Mouse (Mus musculus) T-cell, adult 2 months (primary cell): ENCODE data around the gene Hnrnpc.

ENCODE experiments used
- DNase-seq: peaks from one replicate; pipeline ENCODE4 v3.0.0; 2022; ENCODE audit warnings: low spot score

Gene Hnrnpc

GRCm38 (mm10) chr14:52103856-52104676 lies at the start of gene Hnrnpc:
Hnrnpc (minus strand) TSS chr14:52104028.
- peak; percentile 100 for DNase-seq

DNA sequence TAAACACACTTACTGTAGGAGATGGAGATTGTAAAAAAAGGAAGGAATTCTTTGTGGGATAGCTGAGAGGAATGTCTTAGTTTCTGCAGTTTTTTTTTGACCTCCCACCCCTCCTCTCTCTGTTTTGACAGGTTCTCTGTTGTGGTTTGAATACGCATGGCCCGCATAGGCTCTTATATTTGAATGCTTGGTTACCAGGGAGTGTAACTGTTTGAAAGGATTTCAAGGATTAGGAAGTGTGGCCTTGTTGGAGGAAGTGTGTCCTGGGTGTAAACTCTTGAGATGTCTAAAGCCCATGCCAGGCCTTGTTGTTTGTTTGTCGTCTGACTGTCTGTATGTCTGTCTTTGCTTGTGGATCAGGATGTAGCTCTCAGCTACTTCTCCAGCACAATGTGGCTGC lies 48.8 kb upstream of the Hnrnpc start:
- no peak for DNase-seq

DNA sequence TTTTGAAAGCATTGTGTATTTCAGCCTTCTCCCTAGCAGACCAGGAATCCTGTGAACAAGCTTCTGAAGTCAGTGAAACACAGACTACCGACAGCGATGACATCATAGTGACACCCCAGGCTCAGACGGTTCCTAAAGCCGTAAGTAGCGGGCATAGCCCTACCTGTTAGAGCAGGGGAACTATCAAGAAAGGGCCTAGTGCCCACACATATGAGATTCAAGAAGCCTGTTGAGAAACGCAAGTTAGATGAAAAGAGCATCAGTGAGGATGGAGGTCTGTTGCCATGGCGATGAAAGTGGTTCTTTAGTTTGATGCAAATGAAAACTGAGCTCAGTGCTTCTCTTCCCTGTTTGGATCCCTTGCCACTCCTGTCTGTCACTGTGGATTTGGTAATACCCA lies 48.4 kb upstream of the Hnrnpc start:
- no peak for DNase-seq

GRCm38 (mm10) chr14:52149888-52150287 lies 46.1 kb upstream of the Hnrnpc start:
- no peak for DNase-seq

DNA sequence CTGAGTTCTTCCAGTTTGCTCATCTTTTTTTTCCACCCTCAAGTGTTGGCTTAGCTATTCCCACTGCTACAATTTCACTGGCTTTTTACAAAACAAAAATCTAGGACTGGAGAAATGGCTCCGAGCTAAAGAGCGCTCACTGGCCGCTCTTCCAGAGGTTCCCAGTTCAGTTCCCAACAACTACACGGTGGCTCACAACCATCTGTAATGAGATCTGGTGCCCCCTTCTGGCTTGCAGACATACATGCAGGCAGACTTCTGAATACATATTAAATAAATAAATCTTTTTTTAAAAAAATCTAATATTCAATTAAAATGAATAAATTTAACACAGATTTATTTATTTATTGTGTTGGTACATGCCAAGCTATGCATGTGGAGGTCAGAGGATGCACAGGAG lies 42.7 kb upstream of the Hnrnpc start:
- peak; percentile 27 for DNase-seq

DNA sequence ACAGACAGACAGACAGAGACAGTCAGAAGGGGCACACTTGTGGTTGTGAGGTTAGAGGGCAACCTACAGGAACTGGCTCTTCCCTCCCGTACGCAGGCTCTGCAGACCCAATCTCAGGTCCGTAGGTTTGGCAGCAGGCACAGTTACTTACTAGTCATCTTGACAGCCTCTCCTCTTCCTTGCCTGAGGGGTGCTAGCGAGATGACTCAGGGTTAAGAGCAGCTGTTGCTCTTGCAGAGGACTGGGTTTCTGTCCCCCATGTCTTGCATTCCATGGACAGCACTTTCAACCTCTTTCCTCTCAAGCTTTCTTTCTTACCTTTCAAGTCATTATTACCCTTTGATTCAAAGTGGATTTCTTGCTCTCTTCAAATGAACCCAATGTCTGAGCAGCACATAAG lies 40.3 kb upstream of the Hnrnpc start:
- DNase-seq: peak; percentile 8

DNA sequence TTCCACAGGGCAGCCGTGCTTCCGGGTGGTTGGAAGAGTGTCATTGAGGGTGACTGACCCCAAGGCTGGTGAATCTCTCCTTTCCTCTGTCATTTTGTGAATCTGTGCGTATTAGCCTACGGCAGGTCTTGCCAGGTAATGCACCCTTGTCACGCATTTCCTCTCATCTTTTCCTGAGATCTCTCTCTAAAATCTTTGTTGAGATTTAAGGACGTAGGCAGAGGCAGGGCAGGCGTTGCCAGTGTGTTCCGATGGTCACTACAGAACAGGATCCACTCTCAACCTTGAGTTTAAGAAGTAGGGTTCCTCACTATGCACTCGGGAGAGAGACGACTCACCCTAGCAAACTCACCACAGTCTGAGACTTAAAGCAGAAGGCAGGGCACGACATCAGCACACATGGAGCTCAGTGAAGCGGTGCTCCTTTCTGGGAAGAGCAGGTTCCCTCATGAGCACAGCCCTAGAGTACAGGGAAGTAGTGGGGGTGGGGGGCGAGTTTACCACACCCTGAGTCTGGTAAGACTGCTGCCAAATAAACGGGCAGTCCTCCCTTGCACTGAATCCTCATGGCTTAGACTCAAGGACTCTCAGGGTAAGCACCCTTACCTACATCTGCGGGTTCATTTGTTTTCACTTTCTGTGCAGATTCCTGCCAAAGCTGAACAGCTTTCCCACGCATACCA lies 37.8 kb upstream of the Hnrnpc start:
- DNase-seq: no peak

- DNase-seq: peak; percentile 59
Observed at GRCm38 (mm10) chr14:52140577-52141444, 37.0 kb upstream of the Hnrnpc start.

GRCm38 (mm10) chr14:52133584-52133983 lies 29.8 kb upstream of the Hnrnpc start:
- DNase-seq: no peak

DNA sequence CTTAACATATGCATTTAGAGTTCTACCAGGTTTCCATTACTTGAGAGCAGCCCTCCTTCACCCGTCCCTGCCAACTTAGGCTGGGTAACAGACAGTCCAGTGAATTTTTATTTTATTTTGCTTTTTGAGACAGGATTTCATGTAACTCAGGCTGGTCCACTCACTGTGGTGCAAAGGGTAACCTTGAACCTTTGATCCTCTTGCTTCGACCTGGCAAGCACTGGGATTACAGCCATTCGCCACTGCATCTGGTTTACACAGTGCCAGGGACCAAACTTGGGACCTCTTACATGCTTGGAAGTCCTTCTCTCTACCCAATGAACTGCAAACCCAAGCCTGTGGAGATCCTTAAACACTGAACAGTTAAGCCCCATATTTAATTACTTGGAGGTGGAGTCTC lies 20.8 kb upstream of the Hnrnpc start:
- DNase-seq: no peak

- DNase-seq: peak; percentile 71
Observed at GRCm38 (mm10) chr14:52123918-52124317, 20.1 kb upstream of the Hnrnpc start.

- no peak for DNase-seq
Observed at GRCm38 (mm10) chr14:52120169-52120568, 16.3 kb upstream of the Hnrnpc start.

DNA sequence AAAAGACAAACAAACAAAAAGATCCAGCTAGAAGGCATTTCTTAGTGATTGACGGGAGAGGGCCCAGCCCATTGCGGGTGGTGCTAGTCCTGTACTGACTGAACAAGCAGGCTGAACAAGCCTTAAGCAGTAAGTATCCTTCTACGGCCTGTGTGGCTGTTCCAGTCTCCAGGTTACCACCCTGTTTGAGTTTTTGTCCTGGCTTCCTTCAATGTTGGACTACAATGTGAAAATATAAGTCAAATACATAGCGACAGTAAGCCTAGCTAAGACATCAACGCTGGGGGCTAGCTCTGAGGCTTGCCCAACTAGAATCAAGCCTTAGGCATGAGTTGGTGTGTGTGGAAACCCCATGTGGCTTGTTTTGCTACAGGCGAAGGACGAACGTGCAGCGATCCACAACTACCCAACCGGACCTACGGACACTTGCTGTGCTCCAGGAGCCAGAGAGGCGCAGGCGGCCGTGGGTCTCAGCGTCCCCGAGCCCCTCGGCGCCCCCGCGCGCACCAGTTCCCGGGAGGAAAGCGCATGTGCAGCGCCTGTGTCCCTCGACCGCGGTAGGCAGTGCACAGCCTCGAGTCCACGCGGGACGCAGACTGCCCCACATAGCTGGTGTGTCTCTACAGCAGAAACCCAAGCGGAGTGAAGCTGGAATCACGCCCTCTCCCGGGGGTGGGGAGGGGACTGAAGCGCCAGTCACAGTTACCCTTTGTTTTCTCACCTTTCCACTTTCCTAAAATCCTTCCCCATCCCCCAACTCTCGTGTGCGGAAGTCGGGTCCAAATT lies 15.2 kb upstream of the Hnrnpc start:
- DNase-seq: peak; percentile 52

DNA sequence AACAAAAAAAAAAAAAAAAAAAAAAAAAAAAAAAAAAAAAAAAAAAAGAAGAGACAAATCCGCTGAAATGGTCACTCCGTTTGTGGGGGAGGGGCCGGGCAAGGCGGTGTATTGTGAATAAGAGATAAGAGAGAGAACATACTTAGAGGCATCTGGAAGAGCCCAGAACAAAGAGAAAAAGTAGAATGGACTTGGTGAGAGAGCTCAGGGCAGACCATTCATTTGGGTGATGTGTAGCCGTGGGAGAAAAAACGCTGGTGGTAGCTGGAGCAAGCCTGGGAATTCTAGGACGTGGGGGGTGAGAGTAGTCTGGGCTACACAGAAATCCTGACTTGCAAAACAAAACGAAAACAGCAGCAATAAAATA lies 14.6 kb upstream of the Hnrnpc start:
- DNase-seq: no peak

DNA sequence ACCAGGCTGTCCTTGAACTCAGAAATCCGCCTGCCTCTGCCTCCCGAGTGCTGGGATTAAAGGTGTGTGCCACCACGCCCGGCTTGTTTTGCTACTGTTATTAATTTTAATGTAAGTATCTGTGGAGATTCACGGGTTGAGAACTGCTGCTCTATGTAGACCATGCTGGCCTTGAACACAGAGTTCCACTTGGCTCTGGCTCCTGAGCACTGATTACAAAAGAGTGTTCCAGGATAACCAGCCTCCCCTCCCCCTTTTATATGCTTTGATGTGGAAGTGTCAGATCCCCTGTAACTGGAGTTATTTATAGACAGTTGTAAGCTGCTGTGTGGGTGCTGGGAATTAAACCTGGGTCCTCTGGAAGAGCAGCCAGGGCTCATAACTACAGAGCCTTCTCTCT lies 13.4 kb upstream of the Hnrnpc start:
- DNase-seq: no peak

DNA sequence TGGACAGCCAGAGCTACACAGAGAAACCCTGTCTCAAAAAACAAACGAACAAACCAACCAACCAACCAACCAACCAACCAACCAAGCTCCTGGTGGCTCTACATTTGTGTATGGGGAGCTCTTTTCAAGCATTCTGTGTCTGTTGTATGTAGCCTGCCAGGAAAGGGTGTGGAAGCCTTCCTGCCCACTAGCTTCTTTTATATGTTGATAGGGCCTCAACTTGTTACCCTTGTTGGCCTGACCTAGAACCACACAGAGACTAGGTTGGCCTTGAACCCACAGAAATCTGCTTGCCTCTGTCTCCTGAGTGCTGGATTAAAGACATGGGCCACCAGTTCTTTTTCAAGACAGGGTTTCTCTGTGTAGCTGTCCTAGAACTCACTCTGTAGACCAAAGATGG lies 10.3 kb upstream of the Hnrnpc start:
- DNase-seq: no peak

- DNase-seq: no peak
Observed at GRCm38 (mm10) chr14:52110346-52110745, 6.5 kb upstream of the Hnrnpc start, which contains the start of gene Rpgrip1. Rpgrip1 (plus strand) TSS chr14:52110704.

GRCm38 (mm10) chr14:52108025-52108424 lies 4.2 kb upstream of the Hnrnpc start:
- DNase-seq: no peak

DNA sequence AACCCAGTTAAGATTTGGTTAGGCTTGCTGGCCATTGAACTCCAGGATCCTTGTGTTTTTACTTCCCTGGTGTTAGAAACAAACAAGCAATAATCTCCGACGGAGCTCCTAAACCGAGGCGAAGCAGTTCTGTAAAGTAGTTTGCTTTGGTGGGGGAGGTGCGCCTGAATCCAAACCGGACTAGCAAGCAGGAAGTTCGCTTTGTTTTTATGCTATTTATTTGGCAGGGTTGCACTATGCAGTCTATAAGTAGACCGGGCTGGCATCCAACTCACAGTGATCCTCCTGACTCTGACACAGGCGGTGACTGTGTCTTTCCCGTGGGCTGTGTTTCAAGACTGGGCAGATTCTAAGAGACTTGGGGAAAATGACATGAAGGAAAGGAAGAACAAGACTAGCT lies 2.9 kb upstream of the Hnrnpc start:
- no peak for DNase-seq

- DNase-seq: no peak
Observed at GRCm38 (mm10) chr14:52105308-52105707, 1.5 kb upstream of the Hnrnpc start.

DNA sequence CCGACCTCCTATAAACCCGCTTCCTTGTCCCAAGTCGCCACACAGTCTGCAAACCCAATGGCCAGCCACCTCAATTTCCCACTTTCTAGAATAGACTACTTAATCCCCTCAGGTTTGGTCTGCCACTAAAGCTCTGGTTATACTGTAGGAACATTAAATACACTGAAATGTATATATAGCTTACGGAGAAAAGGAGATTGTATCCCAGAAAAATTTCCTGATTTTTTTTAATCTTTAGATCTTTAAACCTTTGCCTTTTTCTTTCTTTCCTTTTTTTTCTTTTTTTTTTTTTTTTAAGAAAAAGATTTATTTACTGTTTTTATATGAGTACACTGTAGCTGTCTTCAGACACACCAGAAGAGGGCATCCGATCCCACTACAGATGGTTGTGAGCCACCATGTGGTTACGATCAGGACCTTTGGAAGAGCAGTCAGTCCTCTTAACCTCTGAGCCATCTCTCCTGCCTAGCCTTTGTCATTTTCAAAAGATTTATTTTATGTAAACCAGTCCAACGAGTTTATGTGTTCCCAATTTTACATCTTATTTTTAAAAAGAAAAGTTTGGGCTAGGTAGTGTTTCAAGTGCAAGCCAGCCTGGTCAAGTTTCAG lies 953 bp upstream of the Hnrnpc start:
- no peak for DNase-seq
